Mouse (Mus musculus) thymus, postnatal 36 days (tissue): ENCODE measurements around the gene Ralgps1.
A peak's percentile ranks its signal among the peaks of the same experiment; 100 is the strongest.
"Not testable (repeated sequence)": the region's sequence is repeated elsewhere in the genome, so short reads cannot be mapped to it uniquely, and the experiment has no call there.

ENCODE experiments used
- DNase-seq, 2 experiments: peaks; one replicate each; pipeline ENCODE4 v3.0.0; 2022; ENCODE audit warnings: mixed read lengths in 2 of 2

Gene Ralgps1

GRCm38 (mm10) chr2:33360564-33360963 lies 10.7 kb downstream of the Ralgps1 start:
- no peak for DNase-seq

DNA sequence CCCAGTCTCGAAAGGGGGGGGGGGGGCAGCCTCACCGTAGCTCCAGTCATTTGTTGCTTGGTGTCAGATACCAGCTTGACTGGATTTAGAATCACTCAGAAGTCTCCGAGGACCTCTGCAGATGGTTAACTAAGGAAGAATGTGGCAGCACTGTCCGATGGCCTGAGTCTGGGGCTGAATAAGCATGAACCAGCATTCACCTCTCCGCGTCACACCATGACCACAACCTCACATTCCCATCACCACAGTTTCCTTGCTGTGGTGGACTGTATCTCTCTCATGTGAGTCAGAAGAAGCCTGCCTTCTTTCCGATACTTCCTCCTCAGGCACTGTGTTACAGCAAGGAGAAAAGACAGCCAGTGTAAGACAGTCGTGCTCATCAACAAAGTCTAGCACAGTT lies 12.1 kb downstream of the Ralgps1 start:
- no peak for DNase-seq

DNA sequence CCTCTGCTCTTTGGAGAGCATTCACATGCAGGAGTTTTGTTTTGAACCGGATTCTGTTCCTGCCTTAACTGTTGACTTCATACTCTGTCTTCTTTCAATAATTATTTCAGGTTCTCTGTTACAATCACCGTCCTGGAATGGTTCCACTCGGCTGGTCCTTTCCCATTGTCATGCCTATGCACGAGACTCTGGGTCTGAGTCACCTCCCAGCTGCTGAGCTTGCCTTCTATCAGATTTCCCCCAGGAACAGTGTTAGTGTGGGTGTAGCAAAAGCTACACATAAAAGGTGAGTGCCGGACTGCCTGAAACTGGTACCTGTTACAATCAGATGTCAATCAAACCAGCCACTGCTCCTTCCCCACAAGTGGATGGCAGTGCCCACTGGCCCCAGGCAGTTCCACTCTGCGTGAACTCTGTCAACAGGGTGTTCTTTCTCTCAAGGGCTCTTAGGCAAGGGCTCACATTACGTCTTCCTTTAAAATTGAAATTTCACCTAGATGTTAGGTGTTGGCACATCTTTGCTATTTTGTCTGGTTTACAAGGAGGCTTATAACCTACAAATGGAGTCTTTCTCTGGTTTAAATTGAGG lies 13.9 kb downstream of the Ralgps1 start:
- DNase-seq, result no peak

GRCm38 (mm10) chr2:33355558-33355957 lies 15.7 kb downstream of the Ralgps1 start:
- DNase-seq, result no peak

GRCm38 (mm10) chr2:33353432-33353831 lies 17.9 kb downstream of the Ralgps1 start:
- no peak for DNase-seq

DNA sequence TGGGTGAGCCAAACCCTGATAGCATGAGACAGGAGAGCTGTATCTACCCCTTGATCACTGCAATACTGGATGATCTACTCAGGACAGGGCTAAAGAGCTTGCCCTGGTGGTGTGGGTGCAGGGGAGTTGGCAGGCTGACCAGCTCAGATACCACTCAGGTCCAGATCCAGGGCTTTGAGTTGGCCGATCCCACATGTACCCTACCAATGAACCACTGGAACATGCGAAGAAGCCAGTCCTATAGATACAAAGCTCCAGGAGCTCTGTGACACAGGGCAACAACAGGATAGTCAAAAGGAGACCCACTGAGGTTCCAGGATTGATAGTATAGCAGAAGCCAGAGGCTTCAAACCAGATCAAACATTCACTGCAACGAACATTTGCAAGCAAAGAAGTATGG lies 19.8 kb downstream of the Ralgps1 start:
- DNase-seq, result no peak

GRCm38 (mm10) chr2:33350921-33351320 lies 20.4 kb downstream of the Ralgps1 start:
- no peak for DNase-seq

DNA sequence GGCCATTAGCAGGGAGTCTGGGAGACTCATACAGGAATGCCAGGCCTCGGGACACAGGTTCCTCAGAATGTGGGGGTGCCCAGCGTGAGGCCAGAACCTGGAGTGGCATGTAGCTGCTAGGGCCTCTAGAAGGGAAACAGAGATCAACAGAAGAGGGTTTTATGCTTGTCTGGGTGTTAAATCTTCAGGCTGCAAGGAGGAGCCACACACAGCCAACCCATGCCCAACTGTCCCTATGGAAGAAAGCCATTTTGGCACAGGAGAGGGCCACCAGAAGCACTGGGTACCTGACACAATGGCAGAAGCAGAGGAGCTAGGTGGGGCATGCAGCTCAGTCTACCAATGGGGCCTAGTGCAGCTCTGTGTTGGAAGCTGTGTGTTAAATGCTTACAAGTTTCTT lies 21.7 kb downstream of the Ralgps1 start:
- DNase-seq, result no peak

DNA sequence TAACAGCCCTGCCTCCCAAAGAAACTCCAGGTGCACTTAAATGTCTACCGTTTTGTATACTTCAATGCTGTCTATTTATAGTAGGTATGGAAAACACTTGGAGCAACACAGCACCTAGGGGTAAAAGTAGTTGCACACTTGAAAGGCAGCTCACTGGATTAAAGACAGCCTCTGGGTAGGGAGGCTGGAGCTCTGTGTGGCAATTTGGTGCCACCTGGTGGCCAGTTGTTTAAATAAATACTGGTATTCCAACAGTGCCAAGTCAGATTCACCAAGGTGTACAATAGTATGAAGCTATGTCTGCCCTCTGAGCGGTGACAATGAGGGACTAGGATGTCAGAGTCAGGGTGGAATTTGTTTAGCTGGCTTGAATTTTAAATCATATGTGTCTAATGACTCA lies 22.2 kb downstream of the Ralgps1 start:
- DNase-seq, result peak; percentile 58 to 69

- DNase-seq, result no peak
Observed at GRCm38 (mm10) chr2:33348260-33348659, 23.0 kb downstream of the Ralgps1 start.

- DNase-seq, result peak; percentile 57 to 61
Observed at GRCm38 (mm10) chr2:33347607-33348006, 23.7 kb downstream of the Ralgps1 start.

DNA sequence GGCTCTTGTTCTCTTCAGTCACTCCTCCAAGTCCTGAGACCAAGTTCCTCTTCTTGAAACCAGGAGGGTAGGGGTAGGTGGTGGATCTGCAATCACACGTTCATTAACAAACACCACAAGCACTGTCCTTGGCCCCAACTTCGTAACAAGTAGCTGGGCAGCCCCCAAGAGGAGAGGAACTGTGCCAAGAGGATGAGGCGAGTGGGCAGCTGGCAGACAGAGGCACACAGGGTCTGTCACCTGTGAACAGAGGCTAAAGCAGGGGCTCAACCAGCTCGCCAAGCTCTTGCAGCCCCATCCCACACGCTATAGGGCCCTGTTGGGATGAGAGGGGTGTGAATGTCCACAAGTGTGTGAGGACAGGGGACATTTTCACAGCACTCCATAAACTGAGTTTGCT lies 24.5 kb downstream of the Ralgps1 start:
- DNase-seq, result no peak

GRCm38 (mm10) chr2:33345956-33346355 lies 25.3 kb downstream of the Ralgps1 start:
- no peak for DNase-seq

DNA sequence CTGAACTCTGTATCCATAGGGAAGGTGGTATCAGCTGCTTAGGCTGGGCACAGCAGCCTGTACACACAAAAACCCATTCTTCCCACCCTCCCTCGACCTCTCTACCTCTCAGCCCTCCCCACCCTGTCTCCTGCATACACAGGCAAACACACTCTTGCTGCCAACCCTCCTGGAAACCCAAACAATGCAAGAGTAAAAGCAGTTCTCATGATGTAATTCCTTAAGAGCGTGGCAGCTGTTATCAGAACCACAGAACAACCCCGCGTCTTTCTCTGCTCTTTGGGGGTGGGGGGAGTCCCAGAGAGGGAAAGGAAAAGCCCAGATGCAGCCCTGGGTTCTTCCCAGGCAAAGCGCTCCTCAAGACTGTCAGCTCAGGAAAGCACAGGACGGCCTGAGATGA lies 25.8 kb downstream of the Ralgps1 start:
- DNase-seq, result no peak

GRCm38 (mm10) chr2:33343413-33343812 lies 27.9 kb downstream of the Ralgps1 start:
- no peak for DNase-seq

DNA sequence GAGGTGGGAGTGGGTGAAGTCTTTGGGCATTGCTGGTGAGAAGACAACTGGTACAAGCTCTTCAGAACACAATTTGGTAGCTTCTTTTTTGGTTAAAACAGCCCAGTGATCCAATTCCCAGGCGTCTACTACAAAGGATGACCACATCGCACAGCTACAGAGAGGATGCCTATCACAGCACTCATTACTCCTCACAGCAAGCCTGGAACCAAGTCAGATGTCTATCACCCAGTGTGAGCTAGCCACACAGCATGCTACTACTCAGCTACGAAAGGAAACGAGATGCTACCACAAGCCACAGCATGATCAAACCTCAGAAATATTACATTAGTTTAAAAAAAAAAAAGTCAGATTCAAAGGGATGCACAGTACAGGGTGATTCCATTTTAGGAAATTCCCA lies 29.1 kb downstream of the Ralgps1 start:
- no peak for DNase-seq

DNA sequence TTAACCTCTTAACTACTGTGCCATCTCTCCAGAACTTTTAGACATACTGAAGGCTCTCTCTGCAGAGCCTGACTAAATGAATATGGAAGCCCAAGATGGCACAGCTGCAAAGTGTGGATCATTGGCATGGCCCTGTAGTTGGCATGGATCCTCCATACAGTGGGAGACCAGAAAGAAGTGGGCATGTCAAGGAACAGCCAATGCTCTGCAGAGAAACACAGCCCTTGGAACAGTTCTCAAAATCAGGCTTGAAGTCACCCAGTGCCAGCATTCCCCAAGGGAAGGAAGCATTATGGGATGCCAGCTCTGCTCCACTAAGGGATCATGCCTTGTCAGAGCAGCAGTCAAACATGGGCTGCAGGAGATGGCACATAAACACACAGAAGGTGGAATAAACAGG lies 35.5 kb downstream of the Ralgps1 start:
- no peak for DNase-seq

DNA sequence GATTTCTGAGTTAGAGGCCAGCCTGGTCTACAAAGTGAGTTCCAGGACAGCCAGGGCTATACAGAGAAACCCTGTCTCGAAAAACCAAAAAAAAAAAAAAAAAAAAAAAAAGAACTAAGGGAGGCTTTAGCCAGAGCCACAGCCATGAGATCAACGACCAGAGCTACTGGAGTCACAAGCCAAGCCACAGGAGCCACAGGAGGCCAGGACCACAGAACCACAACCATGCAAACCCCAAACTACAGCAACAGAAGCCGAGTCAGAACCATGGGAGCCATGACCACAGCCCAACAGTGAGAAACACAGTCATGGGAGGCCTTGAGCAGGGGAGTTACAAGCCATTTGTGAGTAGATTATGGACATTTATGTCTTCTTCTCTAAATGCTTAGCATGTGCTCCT lies 41.7 kb downstream of the Ralgps1 start:
- DNase-seq, result no peak

DNA sequence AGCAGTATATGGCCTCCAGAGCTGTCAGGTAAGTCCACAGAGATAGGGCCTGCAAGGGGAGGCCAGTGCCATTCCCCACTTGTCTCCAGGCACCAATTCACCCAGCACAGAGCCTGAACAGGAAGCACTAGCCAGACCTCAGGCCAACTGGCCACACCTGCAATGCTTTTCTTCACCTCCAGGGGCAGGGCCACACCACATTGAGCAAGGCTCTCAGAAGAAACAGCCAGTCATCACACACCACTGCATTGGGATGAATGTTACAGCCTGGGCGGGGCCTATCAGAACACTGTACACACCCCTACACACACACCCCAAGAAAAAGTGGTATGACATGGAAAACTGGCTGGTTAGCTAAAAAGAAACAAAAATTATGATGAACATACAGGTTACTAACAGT lies 42.3 kb downstream of the Ralgps1 start:
- peak; percentile 53 for DNase-seq

GRCm38 (mm10) chr2:33325359-33325758 lies 45.9 kb downstream of the Ralgps1 start:
- DNase-seq, result no peak

- DNase-seq, result no peak
Observed at GRCm38 (mm10) chr2:33323799-33324595, 47.3 kb downstream of the Ralgps1 start.

DNA sequence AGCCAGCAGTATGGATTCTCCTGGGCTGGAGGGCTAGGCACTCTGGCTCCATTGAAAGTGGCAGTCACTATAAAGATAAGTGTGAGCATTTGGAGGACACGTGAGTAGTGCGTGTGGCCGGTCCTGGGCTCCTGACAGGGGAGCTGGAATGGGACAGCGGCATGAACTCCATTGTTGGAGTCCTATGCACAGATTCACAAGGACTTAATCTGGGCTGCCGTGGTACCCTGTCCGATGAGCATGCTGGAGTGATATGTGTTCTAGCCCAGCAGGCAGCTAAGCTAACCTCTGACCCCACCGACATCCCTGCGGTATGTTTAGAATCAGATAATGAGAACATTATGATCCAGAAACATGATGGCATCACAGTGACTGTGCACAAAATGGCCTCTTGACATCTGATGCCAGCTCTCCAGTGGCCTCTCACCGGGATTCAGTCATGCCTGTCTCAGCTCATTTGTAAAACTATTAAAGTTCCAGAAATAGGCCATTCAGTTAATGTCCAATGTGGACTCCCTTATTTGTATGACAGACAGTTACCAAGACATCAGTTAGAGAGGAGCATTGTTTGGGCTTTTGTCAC lies 48.2 kb downstream of the Ralgps1 start:
- DNase-seq, result not testable (repeated sequence)

- DNase-seq, result no peak
Observed at GRCm38 (mm10) chr2:33321641-33322040, 49.6 kb downstream of the Ralgps1 start.

GRCm38 (mm10) chr2:33321031-33321430 lies 50.3 kb downstream of the Ralgps1 start:
- DNase-seq, result no peak
